Mouse (Mus musculus) hindbrain, embryonic 13.5 days (tissue): Measurements from ENCODE around the gene Nfia. TPM values are rescaled to one million over a fixed set of nuclear protein-coding genes. Genes with fewer than 3 reads are reported as not detected.

Experiments
- ATAC-seq: fragments of 200-750 bp; cut with Nextera tagmentation; 2 replicates; pipeline ENCODE4 v1.8.0; 2017; ENCODE audit warnings: moderate TSS enrichment; ENCODE audit not compliant: low FRiP score
- H3K27ac ChIP-seq: fragments of 300-500 bp; sonication (generic); 2 replicates; pipeline ENCODE4 v1.5.1; 2015; ENCODE audit warnings: inconsistent platforms, mild to moderate bottlenecking, moderate library complexity
- H3K27me3 ChIP-seq: fragments of 300-500 bp; sonication (generic); 2 replicates; pipeline ENCODE4 v1.6.1; 2015; ENCODE audit warnings: mild to moderate bottlenecking, inconsistent platforms
- H3K36me3 ChIP-seq: fragments of 300-500 bp; sonication (generic); 2 replicates; pipeline ENCODE4 v1.6.1; 2015; ENCODE audit warnings: mild to moderate bottlenecking, inconsistent platforms
- H3K4me1 ChIP-seq: fragments of 300-500 bp; sonication (generic); replicated peaks from 2 replicates; pipeline ENCODE4 v1.6.1; 2015; ENCODE audit warnings: inconsistent platforms
- H3K4me2 ChIP-seq: fragments of 300-500 bp; sonication (generic); 2 replicates; pipeline ENCODE4 v1.6.1; 2015; ENCODE audit warnings: inconsistent platforms, mild to moderate bottlenecking, moderate library complexity
- H3K4me3 ChIP-seq: fragments of 300-500 bp; sonication (generic); 2 replicates; pipeline ENCODE4 v1.5.1; 2015; ENCODE audit warnings: mild to moderate bottlenecking, inconsistent platforms
- H3K9ac ChIP-seq: fragments of 300-500 bp; sonication (generic); 2 replicates; pipeline ENCODE4 v1.6.1; 2015; ENCODE audit warnings: mild to moderate bottlenecking, inconsistent platforms
- H3K9me3 ChIP-seq: fragments of 300-500 bp; sonication (generic); 2 replicates; pipeline ENCODE4 v1.6.1; 2016; ENCODE audit warnings: inconsistent platforms
- WGBS: fragments of 180-500 bp; shearing (Covaris S2); methylation state at CpG from one replicate; pipeline ENCODE4 v1.1.7; 2015; 5-methylcytosine and 5-hydroxymethylcytosine counted together
- polyA plus RNA-seq: library from polyadenylated mRNA; unstranded; fragments of >200 nt; fragmentation: Nextera tagmentation; extraction: Ambion mirVana; gene quantifications from 2 replicates; pipeline ENCODE4 v1.2.1, GENCODE M21; 2015

The Nfia gene
- polyA plus RNA-seq, 1 experiment from 2014 or later = 53.2 TPM

DNA sequence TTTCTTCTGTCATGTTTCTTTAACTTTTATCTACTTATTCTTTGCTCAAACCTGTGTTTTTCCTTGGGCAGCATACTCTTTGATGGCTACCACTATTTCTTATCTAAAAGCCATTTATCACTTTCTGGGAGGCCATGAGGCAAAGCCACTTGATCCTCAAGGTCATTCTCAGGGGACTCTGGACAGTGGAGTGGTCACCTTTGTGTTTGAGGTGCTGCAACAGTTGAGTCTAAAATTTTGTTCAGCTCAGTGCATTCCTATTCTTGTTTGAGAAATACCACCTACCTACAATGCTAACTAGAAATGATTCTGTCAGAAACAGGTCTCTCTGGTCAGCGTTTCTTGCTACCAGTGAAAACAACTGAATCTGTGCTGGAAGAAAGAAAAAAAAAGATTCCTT lies 288.1 kb downstream of the Nfia start:
- H3K27ac ChIP-seq = no peak overlapping the region
- H3K4me1 ChIP-seq = no peaks in the 10 kb centered on the region
- no peak overlapping the region for H3K4me2 ChIP-seq
- H3K27me3 ChIP-seq = no peaks in the 10 kb centered on the region
- no peak overlapping the region for H3K4me3 ChIP-seq
- no peak for ATAC-seq
- H3K9me3 ChIP-seq = no peaks in the 10 kb centered on the region
- no peak overlapping the region for H3K9ac ChIP-seq
- WGBS = 45% methylated on average over 1 of the region's 1 CpGs
- H3K36me3 ChIP-seq = peaks cover 7% of the 10 kb centered on the region

DNA sequence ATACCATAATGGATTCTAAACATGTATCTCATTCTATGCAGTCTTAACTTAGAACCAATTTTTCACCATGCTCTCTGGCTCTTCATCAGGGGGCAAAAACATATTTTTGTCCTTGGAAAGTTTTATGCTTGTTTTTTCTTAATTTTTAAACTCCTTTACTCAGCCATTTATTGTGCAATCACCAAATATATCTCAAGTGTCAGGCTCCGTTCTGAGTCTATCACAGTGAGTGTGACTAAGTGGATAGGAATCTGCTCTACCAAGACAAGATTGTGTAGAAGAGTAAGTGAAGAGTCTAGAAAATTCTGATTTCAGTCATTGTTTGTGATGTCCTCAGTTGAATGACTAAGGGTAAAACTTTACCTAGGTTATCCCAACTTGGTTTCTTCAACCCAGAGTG lies 288.6 kb downstream of the Nfia start:
- Histone ChIP-seq H3K27me3 (no peaks in the 10 kb centered on the region), H3K4me1 (no peaks in the 10 kb centered on the region), H3K4me2 (no peak overlapping the region), H3K27ac (no peak overlapping the region), H3K36me3 (peaks cover 10% of the 10 kb centered on the region), H3K9ac (no peak overlapping the region), H3K4me3 (no peak overlapping the region), H3K9me3 (no peaks in the 10 kb centered on the region)
- no peak for ATAC-seq
- WGBS = 89% methylated on average over 1 of the region's 1 CpGs

DNA sequence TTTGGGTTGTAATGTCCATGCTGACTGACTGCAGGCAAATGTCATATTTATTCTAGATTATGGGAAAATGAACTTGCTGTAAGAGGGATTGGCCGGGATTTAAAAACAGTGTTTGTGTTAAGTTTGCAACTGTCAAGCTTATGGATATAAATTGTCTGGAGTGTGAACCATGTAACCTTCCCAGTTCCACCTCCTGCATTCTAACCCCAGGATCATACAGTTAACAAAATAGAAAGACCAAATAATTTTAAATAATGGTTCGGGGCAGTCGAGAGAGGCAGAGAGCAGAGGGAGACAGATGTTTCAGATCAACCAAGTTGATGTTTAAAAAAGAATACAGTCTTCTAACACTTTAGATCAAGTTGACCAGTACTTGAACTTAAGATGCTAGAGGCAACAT lies 290.7 kb downstream of the Nfia start:
- H3K4me3 ChIP-seq = no peak overlapping the region
- no peak overlapping the region for H3K27ac ChIP-seq
- H3K36me3 ChIP-seq = peaks cover 11% of the 10 kb centered on the region
- H3K9me3 ChIP-seq = no peaks in the 10 kb centered on the region
- 84% methylated on average over 3 of the region's 3 CpGs for WGBS
- no peak for ATAC-seq
- no peaks in the 10 kb centered on the region for H3K27me3 ChIP-seq
- no peak overlapping the region for H3K9ac ChIP-seq
- no peak overlapping the region for H3K4me2 ChIP-seq
- H3K4me1 ChIP-seq = no peaks in the 10 kb centered on the region

DNA sequence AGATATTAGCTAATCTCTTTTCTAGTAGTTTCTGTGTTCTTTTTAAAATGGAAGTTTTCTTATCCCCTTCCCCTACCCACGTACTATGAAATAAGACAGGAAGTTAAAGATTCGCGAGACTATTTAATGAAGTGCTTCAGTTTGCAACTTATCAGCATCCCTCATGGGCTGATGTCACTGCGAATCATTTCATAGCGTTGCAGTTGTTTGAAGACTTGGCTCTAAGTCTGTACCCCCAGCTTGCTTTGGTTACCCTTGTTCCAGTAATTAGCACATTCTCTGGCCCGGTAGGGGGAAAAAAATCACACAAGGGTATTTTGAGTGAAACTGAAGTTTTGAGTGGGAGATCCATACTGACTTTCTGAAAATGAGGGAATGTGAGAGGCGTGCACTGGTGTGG lies 303.6 kb downstream of the Nfia start:
- Histone ChIP-seq H3K27me3 (no peaks in the 10 kb centered on the region), H3K27ac (no peak overlapping the region), H3K4me1 (no peaks in the 10 kb centered on the region), H3K4me3 (no peak overlapping the region), H3K4me2 (no peak overlapping the region), H3K36me3 (no peaks in the 10 kb centered on the region), H3K9ac (no peak overlapping the region), H3K9me3 (no peaks in the 10 kb centered on the region)
- no peak for ATAC-seq
- WGBS = 90% methylated on average over 7 of the region's 7 CpGs

DNA sequence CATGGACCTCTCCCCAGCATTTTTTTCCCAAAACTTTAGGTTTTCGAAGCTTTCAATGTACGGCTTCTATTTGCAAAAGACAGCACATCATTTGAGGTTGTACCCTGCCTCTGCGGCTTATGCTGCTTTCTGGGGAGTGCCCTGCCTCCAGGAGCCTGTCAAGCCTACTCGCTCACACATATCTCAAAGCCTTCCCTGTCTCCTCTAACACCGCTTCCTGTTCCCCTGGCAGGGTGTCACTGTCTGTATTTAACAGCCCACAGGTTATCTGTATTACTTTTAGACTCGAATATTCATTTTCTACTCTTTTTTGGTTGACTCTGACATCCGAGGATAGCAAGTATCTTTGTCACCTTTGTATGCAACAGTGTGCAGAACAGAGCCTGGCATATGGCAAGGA lies 304.1 kb downstream of the Nfia start:
- no peak overlapping the region for H3K9ac ChIP-seq
- no peak for ATAC-seq
- no peak overlapping the region for H3K27ac ChIP-seq
- no peak overlapping the region for H3K4me2 ChIP-seq
- WGBS = 88% methylated on average over 7 of the region's 7 CpGs
- H3K27me3 ChIP-seq = no peaks in the 10 kb centered on the region
- no peaks in the 10 kb centered on the region for H3K9me3 ChIP-seq
- H3K36me3 ChIP-seq = no peaks in the 10 kb centered on the region
- no peaks in the 10 kb centered on the region for H3K4me1 ChIP-seq
- H3K4me3 ChIP-seq = no peak overlapping the region

DNA sequence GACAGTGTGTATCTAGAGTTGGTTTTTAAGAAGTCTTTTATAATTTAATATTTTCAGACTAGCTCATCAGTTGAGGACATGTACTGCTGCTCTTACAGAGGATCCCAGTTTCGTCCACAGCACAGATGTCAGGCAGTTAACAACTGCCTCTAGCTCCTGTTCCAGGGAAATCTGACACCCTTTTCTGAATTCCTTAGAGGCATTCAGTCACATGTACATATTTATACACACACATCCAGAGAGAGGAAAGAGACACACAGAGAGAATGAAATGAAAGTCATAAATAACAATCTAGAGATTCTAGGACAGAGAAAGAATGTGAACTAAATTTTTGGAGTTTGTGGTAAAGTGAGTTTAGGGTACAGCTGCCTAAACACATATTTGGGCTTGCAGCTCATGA lies 308.1 kb downstream of the Nfia start:
- H3K4me3 ChIP-seq = no peak overlapping the region
- H3K4me2 ChIP-seq = no peak overlapping the region
- no peaks in the 10 kb centered on the region for H3K36me3 ChIP-seq
- no peak overlapping the region for H3K27ac ChIP-seq
- WGBS = 70% methylated on average over 1 of the region's 1 CpGs
- no peak for ATAC-seq
- H3K9me3 ChIP-seq = no peaks in the 10 kb centered on the region
- no peak overlapping the region for H3K9ac ChIP-seq
- H3K27me3 ChIP-seq = no peaks in the 10 kb centered on the region
- H3K4me1 ChIP-seq = peaks cover 6% of the 10 kb centered on the region

DNA sequence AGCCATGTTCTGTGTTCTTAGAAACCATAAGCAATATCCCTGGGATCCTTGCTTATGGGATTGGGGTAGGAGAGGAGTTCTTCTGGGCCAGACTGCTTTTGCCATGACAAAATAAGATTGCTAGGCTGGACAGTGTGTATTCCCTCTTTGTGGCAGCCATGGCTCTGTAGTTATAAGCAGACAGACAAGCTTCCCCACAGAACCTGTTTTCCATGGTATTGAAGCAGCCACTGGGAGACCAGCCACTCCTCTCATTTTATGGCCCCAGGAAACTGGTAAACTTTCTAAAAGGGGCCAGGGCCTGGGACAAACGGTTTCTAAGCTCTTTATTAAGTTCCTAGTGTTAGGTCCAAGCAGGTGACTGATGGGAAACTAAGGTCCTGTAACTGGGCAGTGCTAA lies 309.4 kb downstream of the Nfia start:
- H3K4me1 ChIP-seq = peaks cover 6% of the 10 kb centered on the region
- H3K27me3 ChIP-seq = no peaks in the 10 kb centered on the region
- ATAC-seq = no peak
- no peak overlapping the region for H3K9ac ChIP-seq
- no peak overlapping the region for H3K4me2 ChIP-seq
- H3K27ac ChIP-seq = no peak overlapping the region
- 49% methylated on average over 1 of the region's 1 CpGs for WGBS
- no peaks in the 10 kb centered on the region for H3K9me3 ChIP-seq
- no peaks in the 10 kb centered on the region for H3K36me3 ChIP-seq
- H3K4me3 ChIP-seq = no peak overlapping the region

DNA sequence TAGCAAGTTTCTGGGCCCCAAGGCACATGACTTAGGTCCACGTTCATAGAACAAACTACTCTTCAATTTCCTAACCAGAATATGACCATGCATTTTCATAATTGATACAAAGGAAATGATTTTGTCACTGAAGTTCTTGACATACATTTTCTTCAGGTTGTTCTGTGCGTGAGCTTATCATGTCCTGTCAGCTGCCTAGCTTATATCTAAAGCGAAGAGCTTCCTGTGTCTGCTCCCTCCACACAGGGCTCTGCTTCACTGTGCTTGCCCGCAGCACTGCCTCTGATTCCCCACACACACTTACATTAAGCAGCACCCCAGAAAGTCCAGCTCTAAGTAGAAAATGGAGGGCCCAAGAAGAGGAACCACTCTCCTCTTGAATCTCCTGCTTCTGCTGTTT lies 310.0 kb downstream of the Nfia start:
- Histone ChIP-seq H3K4me2 (no peak overlapping the region), H3K4me3 (no peak overlapping the region), H3K9ac (no peak overlapping the region), H3K27ac (no peak overlapping the region), H3K9me3 (no peaks in the 10 kb centered on the region), H3K27me3 (no peaks in the 10 kb centered on the region), H3K36me3 (no peaks in the 10 kb centered on the region), H3K4me1 (peaks cover 6% of the 10 kb centered on the region)
- 93% methylated on average over 4 of the region's 4 CpGs for WGBS
- ATAC-seq = no peak

DNA sequence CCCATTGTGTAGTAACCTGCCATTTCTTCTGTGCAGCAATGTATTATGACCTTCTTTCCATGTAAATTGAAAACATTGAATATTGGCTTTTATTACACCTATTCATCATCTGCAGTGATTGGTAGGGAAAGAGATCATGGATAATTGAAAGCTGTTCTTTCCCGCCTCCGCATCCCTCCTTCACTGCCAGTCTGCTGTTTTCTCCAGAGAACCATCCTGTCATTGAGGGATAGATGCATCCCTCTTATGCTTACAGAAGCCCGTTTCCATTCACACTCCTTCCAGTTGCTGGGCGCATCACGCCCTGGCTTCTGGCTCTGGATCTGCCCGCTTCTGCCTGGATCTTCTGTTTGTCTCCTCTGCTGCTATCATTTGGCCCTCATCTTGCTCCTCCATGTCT lies 312.5 kb downstream of the Nfia start:
- Histone ChIP-seq H3K36me3 (no peaks in the 10 kb centered on the region), H3K27me3 (no peaks in the 10 kb centered on the region), H3K4me2 (no peak overlapping the region), H3K4me3 (no peak overlapping the region), H3K4me1 (peaks cover 6% of the 10 kb centered on the region), H3K9me3 (no peaks in the 10 kb centered on the region), H3K9ac (no peak overlapping the region), H3K27ac (no peak overlapping the region)
- ATAC-seq = no peak
- 77% methylated on average over 6 of the region's 6 CpGs for WGBS

DNA sequence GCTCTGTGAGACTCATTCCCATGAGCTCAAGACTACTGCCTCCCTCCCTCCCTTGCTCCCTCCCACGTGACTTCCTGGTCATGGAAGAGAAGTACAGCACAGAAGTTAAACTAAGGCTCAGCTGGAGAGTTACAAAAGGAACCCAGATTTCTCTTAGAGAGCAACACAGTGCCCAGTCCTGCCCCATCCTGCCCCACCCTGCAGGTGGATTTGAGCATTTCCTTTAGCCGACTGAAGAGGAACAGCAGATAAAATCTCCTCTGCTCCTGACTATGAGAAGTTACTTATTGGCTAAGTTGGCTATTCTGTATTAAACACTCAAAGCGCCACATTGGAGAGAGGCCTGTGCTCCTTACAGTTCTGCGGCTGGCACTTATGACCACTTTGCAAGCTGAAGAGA lies 314.4 kb downstream of the Nfia start:
- no peak for ATAC-seq
- H3K9ac ChIP-seq = no peak overlapping the region
- H3K4me3 ChIP-seq = no peak overlapping the region
- 77% methylated on average over 4 of the region's 4 CpGs for WGBS
- peaks cover 11% of the 10 kb centered on the region for H3K4me1 ChIP-seq
- H3K36me3 ChIP-seq = no peaks in the 10 kb centered on the region
- H3K9me3 ChIP-seq = no peaks in the 10 kb centered on the region
- no peak overlapping the region for H3K4me2 ChIP-seq
- H3K27me3 ChIP-seq = no peaks in the 10 kb centered on the region
- H3K27ac ChIP-seq = no peak overlapping the region

DNA sequence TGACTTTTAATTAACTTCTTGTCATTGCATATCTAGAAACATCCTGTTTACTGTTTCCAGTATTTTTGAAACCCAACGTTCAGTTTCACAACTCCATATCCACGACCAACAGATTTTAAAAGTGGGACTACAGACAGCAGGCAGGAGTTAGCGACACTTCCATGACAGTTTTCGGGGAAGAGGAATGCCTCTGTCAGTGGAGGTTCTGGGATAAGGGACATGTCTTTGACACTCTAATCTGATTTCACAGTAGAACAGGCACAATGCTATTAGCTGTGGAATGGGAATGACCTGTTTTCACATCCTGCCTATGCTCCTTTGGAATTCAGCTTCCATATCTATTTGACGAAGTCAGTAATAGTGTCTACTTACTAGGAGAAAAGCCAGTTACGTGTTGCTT lies 317.5 kb downstream of the Nfia start:
- Histone ChIP-seq H3K4me1 (peaks cover 34% of the 10 kb centered on the region), H3K4me2 (no peak overlapping the region), H3K4me3 (no peak overlapping the region), H3K9ac (no peak overlapping the region), H3K36me3 (no peaks in the 10 kb centered on the region), H3K27me3 (no peaks in the 10 kb centered on the region), H3K9me3 (no peaks in the 10 kb centered on the region), H3K27ac (no peak overlapping the region)
- ATAC-seq = no peak
- 78% methylated on average over 6 of the region's 6 CpGs for WGBS

DNA sequence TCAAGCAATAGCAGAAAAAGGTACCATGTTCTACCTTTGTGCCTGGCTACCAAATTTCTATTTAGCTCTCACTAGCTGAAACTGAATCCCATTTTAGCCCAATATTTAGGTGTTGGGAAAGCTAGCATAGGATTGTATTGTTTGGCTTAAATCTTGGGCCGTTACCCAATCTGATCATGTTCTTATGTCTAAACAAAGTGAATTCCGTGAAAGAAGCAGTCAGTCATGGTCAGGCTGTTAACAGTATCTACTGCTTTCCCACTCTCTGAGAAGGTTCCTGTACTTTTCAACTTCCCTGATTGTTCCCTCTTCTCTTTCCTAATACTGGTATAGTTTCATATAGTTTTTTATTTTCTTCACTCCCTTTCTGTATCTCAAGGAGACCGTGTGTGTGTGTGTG lies 318.1 kb downstream of the Nfia start:
- Histone ChIP-seq H3K4me3 (no peak overlapping the region), H3K27me3 (no peaks in the 10 kb centered on the region), H3K9ac (no peak overlapping the region), H3K27ac (no peak overlapping the region; the same call in 1 of the 2 replicates), H3K36me3 (no peaks in the 10 kb centered on the region), H3K4me1 (peaks cover 28% of the 10 kb centered on the region), H3K9me3 (no peaks in the 10 kb centered on the region), H3K4me2 (no peak overlapping the region)
- no peak for ATAC-seq
- 77% methylated on average over 3 of the region's 3 CpGs for WGBS

DNA sequence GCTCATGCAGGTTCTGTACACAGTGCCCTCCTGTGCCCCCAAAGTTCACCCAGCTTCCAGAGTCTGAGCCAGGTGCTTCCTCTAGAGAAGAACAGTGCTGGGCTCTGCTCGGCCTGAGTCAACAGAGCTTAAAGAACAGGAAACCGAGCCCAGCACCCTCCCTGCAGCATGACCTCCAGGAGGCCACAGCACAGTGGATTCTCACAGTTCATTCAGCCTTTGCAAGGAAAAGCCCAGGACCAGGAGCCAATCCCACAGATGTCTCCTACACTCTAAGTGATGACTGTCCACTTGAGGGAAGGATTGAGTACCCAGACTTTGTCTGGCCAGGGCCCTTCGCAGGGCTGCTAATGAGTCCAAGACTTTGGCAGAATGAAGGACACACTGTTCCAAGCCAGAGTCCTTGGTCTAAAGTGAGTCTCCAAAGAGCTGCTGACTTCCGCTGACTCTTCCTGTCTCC lies 318.9 kb downstream of the Nfia start:
- ATAC-seq = no peak
- Histone ChIP-seq H3K4me1 (peaks cover 28% of the 10 kb centered on the region), H3K9ac (no peak overlapping the region), H3K27me3 (no peaks in the 10 kb centered on the region), H3K4me2 (no peak overlapping the region), H3K9me3 (no peaks in the 10 kb centered on the region), H3K27ac (peak overlapping the region; percentile 73), H3K4me3 (no peak overlapping the region), H3K36me3 (no peaks in the 10 kb centered on the region)
- 67% methylated on average over 4 of the region's 4 CpGs for WGBS
